Mouse (Mus musculus): ENCODE measurements around the gene 1700123O20Rik. TPM values are rescaled to one million over a fixed set of nuclear protein-coding genes. Genes with fewer than 3 reads are reported as not detected.

1700123O20Rik gene
- polyA plus RNA-seq, 1 experiment from 2014 or later, result 83.7 TPM

DNA sequence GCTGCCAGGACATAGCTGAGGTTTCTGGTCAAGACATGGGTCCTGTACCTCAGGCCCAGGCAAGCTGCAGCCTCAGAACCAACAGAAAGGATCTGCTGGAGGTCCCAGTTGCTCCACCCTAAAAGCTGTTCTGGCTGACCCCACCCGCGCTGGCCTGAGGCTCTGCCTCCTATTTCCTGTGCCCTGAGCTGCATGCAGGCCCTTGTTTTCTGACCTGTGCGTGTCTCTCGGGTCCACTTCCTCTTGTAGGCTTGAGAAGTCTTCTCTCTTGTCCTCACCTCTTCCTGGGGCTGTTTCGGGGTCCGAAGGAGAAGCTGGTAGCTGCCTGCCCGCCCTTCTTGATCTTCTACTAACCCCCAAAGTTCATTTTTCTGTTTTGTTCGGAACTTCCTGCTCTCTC lies 26.8 kb downstream of the 1700123O20Rik start:
- Histone ChIP-seq H3K9ac (no peak overlapping the region), H3K4me3 (replicated peaks) (no peak overlapping the region), H3K27ac (0 out of 2 replicates have a peak overlapping the region, but pooled peaks have one; percentile 13), H3K36me3 (no peaks in the 10 kb centered on the region), H3K4me2 (replicated peaks) (no peak overlapping the region), H3K4me1 (replicated peaks) (0 out of 2 replicates have a peak, but pooled peaks cover 2% of the 10 kb centered on the region), H3K9me3 (no peaks in the 10 kb centered on the region), H3K27me3 (replicated peaks) (no peaks in the 10 kb centered on the region)
- ATAC-seq, result no peak
- WGBS, result 56% methylated on average over 8 of the region's 8 CpGs

DNA sequence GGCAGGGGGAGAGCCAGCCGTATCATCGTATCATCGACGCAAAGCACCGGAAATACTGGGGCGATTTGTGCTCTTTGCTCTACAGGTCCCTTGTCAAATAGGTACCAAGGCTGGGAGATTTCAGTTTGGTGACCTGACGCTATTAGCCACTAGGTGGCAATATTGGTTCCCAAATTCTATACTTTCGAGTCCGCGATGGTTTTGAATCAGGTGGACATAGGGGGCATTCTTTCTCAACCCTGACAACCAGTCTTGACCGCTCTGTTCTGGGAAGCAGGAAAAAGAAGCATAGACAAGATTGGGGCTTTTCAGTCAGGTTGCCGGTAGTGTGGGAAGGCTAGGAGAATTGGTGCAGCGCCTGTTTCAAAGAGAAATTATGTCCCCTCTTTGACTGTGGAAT lies 28.1 kb downstream of the 1700123O20Rik start:
- H3K9ac ChIP-seq, result no peak overlapping the region; the same call in 1 of the 2 replicates
- H3K27me3 ChIP-seq (replicated peaks), result no peaks in the 10 kb centered on the region
- H3K36me3 ChIP-seq, result no peaks in the 10 kb centered on the region
- no peak overlapping the region for H3K27ac ChIP-seq
- no peaks in the 10 kb centered on the region for H3K9me3 ChIP-seq
- under 1% methylated on average over 13 of the region's 13 CpGs for WGBS
- ATAC-seq, result peak; percentile 58
- H3K4me1 ChIP-seq (replicated peaks), result 0 out of 2 replicates have a peak, but pooled peaks cover 2% of the 10 kb centered on the region
- peak overlapping the region; percentile 27 for H3K4me3 ChIP-seq (replicated peaks)
- peak overlapping the region; percentile 70 for H3K4me2 ChIP-seq (replicated peaks)

DNA sequence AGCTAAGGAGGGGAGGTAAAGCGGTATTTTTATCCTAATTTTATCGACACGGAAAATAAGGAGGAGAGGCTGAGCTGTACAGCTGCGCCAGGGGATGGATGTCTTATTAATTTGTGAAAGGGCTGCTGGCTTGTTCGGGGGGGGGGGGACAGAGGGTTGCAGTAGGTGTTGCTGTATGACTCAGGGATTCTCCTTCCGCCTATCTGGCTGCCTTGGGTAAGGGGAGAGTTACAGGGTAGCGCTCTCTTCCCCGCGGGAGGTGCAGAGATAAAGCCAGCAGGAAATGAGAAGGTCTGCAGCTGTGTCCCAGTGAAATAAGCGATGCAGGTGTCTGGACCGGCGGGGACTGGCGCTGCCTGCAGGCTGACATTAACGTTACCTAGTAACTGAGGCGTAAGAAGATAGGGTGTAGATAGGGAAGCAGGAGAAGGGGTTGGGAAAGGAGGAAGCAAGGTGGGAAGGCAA lies 28.6 kb downstream of the 1700123O20Rik start:
- Histone ChIP-seq H3K27ac (0 out of 2 replicates have a peak overlapping the region, but pooled peaks have one; percentile 9), H3K4me3 (replicated peaks) (peak overlapping the region; percentile 27), H3K4me2 (replicated peaks) (peak overlapping the region; percentile 70), H3K9ac (no peak overlapping the region; the same call in 1 of the 2 replicates), H3K4me1 (replicated peaks) (0 out of 2 replicates have a peak, but pooled peaks cover 2% of the 10 kb centered on the region), H3K9me3 (no peaks in the 10 kb centered on the region), H3K36me3 (no peaks in the 10 kb centered on the region), H3K27me3 (replicated peaks) (no peaks in the 10 kb centered on the region)
- peak; percentile 78 for ATAC-seq
- WGBS, result 2% methylated on average over 15 of the region's 15 CpGs

DNA sequence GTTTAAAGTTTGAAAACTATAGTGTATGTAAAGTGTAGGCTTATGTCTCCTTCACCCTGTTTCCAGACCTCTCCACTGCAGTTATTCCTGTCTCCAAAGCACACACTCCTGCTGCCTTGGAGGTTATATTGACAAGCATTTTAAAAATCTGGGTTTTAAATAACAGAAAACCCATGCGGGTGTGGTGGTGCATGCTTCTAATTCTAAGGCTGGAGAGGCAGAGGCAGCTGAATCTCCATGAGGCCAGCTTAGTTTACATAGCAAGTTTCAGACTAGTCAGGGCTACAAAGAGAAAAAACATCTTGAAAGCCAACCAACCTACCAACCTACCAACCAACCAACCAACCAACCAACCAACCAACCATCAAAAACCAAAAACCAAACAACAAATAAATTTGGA lies 29.4 kb downstream of the 1700123O20Rik start:
- Histone ChIP-seq H3K4me2 (replicated peaks) (no peak overlapping the region), H3K9me3 (no peaks in the 10 kb centered on the region), H3K4me1 (replicated peaks) (0 out of 2 replicates have a peak, but pooled peaks cover 2% of the 10 kb centered on the region), H3K9ac (no peak overlapping the region), H3K27ac (no peak overlapping the region), H3K36me3 (no peaks in the 10 kb centered on the region), H3K4me3 (replicated peaks) (no peak overlapping the region), H3K27me3 (replicated peaks) (no peaks in the 10 kb centered on the region)
- WGBS, result 74% methylated on average over 1 of the region's 1 CpGs
- ATAC-seq, result no peak

DNA sequence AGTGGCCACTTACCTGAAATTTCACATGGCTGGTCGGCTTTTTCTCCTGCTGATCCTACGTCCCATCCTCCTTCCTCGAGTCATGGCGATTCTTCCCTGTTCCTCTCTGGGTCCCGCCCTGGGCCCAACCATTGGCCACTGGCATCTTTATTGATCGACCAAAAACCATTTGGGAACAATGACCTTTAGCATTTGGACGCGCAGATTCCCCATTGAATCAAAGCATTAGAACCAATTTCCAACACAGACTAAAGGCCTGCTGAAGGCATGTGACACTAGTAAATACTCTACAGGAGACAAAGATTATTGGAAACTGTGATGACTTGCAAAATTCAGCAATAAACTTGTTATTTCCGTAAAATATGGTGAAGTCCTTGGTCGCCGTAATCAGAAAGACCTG lies 34.0 kb downstream of the 1700123O20Rik start:
- H3K27me3 ChIP-seq (replicated peaks), result no peaks in the 10 kb centered on the region
- no peak for ATAC-seq
- 90% methylated on average over 11 of the region's 11 CpGs for WGBS

DNA sequence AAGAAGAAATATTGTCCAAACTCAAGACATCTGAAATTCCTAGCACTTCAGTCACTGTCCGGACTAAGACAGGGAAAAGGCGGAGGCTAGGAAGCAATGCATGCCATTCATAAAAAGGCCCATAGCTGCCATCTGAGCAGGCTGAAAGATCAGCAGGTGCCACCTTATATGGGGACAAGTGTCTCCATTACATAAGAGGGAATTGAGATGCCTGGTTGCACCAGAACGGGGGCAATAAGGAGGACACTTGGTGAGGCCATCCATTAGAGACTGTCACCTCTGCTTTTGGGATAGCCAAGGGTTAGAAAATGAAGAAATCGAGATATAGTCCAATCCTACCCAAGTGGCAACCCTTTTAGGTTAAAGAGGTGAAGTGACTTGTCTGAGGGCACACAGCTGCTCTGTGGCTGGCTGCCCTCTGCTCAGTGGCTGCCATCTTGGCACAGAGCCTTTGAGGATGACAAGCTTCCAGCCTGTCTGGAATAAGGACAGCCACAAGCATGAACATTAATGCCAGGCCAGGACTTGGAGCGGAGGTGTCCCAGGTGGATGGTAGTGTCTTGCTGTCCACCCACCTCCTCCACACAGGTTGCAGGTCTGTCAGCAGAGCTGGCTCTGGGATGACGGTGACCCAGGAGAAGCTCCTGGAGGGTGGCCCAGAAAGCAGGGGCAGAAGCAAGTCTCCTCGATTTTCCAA lies 34.8 kb downstream of the 1700123O20Rik start:
- 85% methylated on average over 7 of the region's 7 CpGs for WGBS
- ATAC-seq, result no peak
- H3K4me3 ChIP-seq (replicated peaks), result no peak overlapping the region
- no peaks in the 10 kb centered on the region for H3K4me1 ChIP-seq (replicated peaks)
- H3K9me3 ChIP-seq, result no peaks in the 10 kb centered on the region
- H3K27ac ChIP-seq, result no peak overlapping the region
- H3K27me3 ChIP-seq (replicated peaks), result no peaks in the 10 kb centered on the region
- H3K4me2 ChIP-seq (replicated peaks), result no peak overlapping the region
- H3K9ac ChIP-seq, result no peak overlapping the region
- no peaks in the 10 kb centered on the region for H3K36me3 ChIP-seq

More for the DNA sequence above, 34.0 kb downstream of the 1700123O20Rik start:
- no peak overlapping the region for H3K4me2 ChIP-seq (replicated peaks)
- no peak overlapping the region for H3K4me3 ChIP-seq (replicated peaks)
- no peaks in the 10 kb centered on the region for H3K36me3 ChIP-seq
- no peak overlapping the region for H3K27ac ChIP-seq
- no peaks in the 10 kb centered on the region for H3K4me1 ChIP-seq (replicated peaks)
- no peaks in the 10 kb centered on the region for H3K9me3 ChIP-seq
- H3K9ac ChIP-seq, result no peak overlapping the region

DNA sequence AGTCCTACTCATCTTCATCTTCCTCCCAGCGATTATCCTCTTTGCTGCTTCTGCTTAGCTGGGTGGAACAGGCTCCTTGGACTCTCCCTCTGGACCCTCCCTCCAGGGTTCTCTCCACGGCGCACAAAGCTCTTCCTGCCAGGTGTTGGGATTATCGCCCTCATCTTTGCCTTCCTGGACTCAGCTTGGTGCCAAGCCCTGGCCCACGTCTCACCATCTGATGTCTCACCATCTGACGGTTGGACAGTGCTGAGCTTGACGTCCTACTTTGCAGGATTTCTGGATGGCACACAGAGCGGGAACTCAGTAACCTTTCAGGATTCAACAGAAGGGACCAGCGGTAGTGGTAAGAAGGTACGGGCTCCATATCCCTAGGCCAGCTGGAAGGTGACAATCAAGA lies 35.7 kb downstream of the 1700123O20Rik start:
- no peak for ATAC-seq
- H3K4me2 ChIP-seq (replicated peaks), result no peak overlapping the region
- no peak overlapping the region for H3K27ac ChIP-seq
- no peak overlapping the region for H3K9ac ChIP-seq
- H3K9me3 ChIP-seq, result no peaks in the 10 kb centered on the region
- no peak overlapping the region for H3K4me3 ChIP-seq (replicated peaks)
- no peaks in the 10 kb centered on the region for H3K36me3 ChIP-seq
- WGBS, result 83% methylated on average over 10 of the region's 10 CpGs
- H3K27me3 ChIP-seq (replicated peaks), result no peaks in the 10 kb centered on the region
- no peaks in the 10 kb centered on the region for H3K4me1 ChIP-seq (replicated peaks)

DNA sequence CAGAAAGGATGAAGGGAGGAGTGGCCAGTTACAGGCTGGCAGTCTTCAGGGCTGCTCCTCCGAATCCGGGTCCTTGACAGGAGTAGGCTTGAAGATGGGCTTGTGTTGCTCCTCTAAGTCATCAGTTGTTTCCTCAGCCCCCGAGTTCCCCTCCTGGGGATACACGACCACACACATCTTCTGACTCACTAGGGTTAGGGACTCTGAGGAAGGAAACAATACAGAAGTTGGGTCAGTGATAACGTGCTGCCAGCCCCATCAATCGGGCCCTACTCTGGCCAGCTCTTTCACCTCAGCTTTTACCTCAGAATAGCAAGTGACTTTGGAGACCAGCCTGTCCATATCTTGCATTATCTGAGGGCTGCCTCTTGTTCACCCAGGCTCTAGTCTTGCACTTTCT lies 38.0 kb downstream of the 1700123O20Rik start:
- Histone ChIP-seq H3K27ac (no peak overlapping the region), H3K4me3 (replicated peaks) (no peak overlapping the region), H3K9me3 (no peaks in the 10 kb centered on the region), H3K4me1 (replicated peaks) (no peaks in the 10 kb centered on the region), H3K4me2 (replicated peaks) (no peak overlapping the region), H3K27me3 (replicated peaks) (no peaks in the 10 kb centered on the region), H3K9ac (no peak overlapping the region), H3K36me3 (no peaks in the 10 kb centered on the region)
- ATAC-seq, result no peak
- WGBS, result 73% methylated on average over 6 of the region's 6 CpGs

DNA sequence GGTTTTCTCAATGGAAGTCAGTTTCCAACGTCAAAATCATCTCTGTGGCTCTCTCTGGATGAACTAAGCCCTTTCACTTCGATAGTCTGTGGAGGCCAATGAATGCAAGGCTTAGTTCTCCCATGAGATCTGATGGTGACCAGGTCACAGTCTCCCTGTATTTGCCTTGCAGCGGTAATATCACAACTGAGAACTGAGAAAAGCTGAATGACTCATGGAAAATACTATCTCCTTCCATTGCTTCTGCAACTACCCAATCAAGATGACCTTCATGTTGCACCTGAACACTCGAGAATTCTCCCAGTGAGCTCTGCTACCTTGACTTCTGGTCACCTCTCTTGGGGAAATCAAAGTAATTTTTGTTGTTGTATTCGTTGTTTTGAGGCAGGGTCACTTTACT lies 41.5 kb downstream of the 1700123O20Rik start:
- Histone ChIP-seq H3K9ac (no peak overlapping the region), H3K9me3 (no peaks in the 10 kb centered on the region), H3K4me3 (replicated peaks) (no peak overlapping the region), H3K27me3 (replicated peaks) (no peaks in the 10 kb centered on the region), H3K27ac (no peak overlapping the region), H3K36me3 (no peaks in the 10 kb centered on the region), H3K4me1 (replicated peaks) (no peaks in the 10 kb centered on the region), H3K4me2 (replicated peaks) (no peak overlapping the region)
- ATAC-seq, result no peak
- WGBS, result 70% methylated on average over 5 of the region's 5 CpGs

DNA sequence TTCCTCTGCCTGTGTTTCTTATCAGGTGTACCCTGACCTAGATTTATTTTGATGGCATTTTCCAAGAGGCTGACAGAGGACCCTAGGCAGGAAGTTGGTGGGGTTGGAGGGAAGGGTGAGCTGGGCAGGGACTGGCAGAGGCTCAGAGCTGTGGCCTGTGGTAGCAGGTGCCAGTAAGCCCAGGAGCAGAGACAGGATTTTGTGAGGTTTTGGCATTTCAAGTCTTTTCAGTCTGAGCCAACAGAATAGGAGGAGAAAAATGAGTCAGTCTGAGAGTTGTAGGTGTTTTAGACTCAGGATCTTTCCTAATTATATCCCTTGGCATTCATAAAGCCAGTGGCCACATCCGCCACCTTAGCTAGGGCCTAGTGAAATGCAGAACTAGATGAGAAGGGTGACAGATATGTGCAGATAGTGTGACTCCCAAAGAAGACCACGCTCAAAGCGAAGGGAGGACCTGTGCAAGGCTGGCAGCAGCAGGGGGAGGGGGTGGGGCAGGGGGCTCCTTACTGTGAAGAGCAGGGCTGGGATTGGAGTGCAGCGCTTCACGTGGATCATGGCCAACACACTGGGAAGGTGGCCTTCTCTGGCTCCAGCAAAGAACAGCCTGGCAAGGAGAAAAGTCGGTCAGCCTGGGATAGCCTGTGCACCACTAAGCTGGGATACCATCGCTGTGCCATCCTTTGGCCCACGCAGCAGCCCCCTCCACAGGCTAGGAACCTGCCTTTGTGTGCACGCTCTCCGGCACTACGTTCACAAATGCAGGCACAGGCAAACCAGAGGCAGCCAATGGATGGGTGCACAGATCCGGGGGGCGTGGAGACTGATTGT lies 43.0 kb downstream of the 1700123O20Rik start:
- peak; percentile 54 for ATAC-seq
- H3K27me3 ChIP-seq (replicated peaks), result no peaks in the 10 kb centered on the region
- H3K27ac ChIP-seq, result peak overlapping the region; percentile 63

DNA sequence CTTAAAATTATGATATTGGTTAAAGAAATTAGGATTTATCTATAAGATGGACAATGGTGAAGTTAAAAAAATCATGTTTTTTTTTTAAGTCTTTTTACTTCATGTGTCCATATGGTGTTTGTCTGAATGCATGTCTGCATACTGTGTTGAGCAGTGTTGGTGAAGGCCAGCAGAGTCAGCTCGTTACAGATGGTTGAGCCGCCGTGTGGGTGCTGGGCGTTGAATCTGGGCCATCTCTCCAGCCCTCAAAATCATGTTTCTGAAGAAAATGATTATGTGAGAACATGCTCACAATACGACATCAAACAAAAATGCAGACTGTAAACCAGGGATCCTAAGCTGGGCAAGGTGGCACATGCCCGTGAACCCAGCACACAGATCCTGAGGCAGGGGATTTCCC lies 44.3 kb downstream of the 1700123O20Rik start:
- 81% methylated on average over 6 of the region's 6 CpGs for WGBS

More for the DNA sequence above, 43.0 kb downstream of the 1700123O20Rik start:
- 77% methylated on average over 13 of the region's 13 CpGs for WGBS
- H3K9me3 ChIP-seq, result no peaks in the 10 kb centered on the region
- H3K4me3 ChIP-seq (replicated peaks), result no peak overlapping the region
- H3K4me1 ChIP-seq (replicated peaks), result no peaks in the 10 kb centered on the region
- no peak overlapping the region for H3K4me2 ChIP-seq (replicated peaks)
- no peaks in the 10 kb centered on the region for H3K36me3 ChIP-seq
- no peak overlapping the region; the same call in 1 of the 2 replicates for H3K9ac ChIP-seq

DNA sequence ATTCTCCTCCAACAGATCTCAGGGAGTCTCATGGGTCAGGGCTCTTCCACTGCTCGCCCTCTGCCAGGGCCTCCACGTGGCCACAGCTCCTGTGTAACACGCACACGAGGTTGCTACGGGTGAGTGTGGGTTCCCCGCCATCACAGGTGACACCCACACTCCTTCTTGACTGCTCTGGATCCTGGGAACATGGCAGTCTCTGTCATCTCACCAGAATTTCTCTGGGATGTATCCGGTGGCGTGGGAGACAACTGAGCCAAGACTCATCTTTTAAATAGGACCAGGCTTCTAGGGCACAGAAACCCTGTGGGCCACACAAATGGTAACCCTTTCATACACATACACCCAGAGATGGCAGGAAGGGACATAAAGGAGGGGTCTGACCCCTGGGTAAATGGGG lies 46.2 kb downstream of the 1700123O20Rik start:
- Histone ChIP-seq H3K4me3 (replicated peaks) (no peak overlapping the region), H3K27me3 (replicated peaks) (no peaks in the 10 kb centered on the region), H3K4me1 (replicated peaks) (peaks cover under 1% of the 10 kb centered on the region; the same call in 1 of the 2 replicates), H3K4me2 (replicated peaks) (no peak overlapping the region), H3K36me3 (no peaks in the 10 kb centered on the region), H3K9ac (no peak overlapping the region), H3K27ac (no peak overlapping the region), H3K9me3 (no peaks in the 10 kb centered on the region)
- no peak for ATAC-seq
- WGBS, result 90% methylated on average over 8 of the region's 8 CpGs

More for the DNA sequence above, 44.3 kb downstream of the 1700123O20Rik start:
- ATAC-seq, result no peak
- Histone ChIP-seq H3K4me3 (replicated peaks) (no peak overlapping the region), H3K27me3 (replicated peaks) (no peaks in the 10 kb centered on the region), H3K36me3 (no peaks in the 10 kb centered on the region), H3K9me3 (no peaks in the 10 kb centered on the region), H3K4me2 (replicated peaks) (no peak overlapping the region), H3K4me1 (replicated peaks) (no peaks in the 10 kb centered on the region), H3K27ac (no peak overlapping the region), H3K9ac (no peak overlapping the region)

All from intestine, embryonic 15.5 days (tissue).